Mouse (Mus musculus) heart, embryonic 13.5 days (tissue): ENCODE measurements around the gene Tdrd12. TPM values are rescaled to one million over a fixed set of nuclear protein-coding genes. Genes with fewer than 3 reads are reported as not detected.
"Not testable (repeated sequence)": the region's sequence is repeated elsewhere in the genome, so short reads cannot be mapped to it uniquely, and the experiment has no call there.

ENCODE experiments used
- ATAC-seq: fragments of 200-750 bp; cut with Nextera tagmentation; 2 replicates; pipeline ENCODE4 v1.8.0; 2017; ENCODE audit warnings: moderate TSS enrichment; ENCODE audit not compliant: insufficient number of reproducible peaks, low FRiP score, low TSS enrichment; ENCODE audit errors: extremely low read depth
- H3K27ac ChIP-seq: fragments of 300-500 bp; sonication (generic); replicated peaks from 2 replicates; pipeline ENCODE4 v1.5.1; 2015; ENCODE audit warnings: moderate library complexity, mild to moderate bottlenecking, inconsistent platforms
- H3K27me3 ChIP-seq: fragments of 300-500 bp; sonication (generic); replicated peaks from 2 replicates; pipeline ENCODE4 v1.6.1; 2015; ENCODE audit warnings: mild to moderate bottlenecking, inconsistent platforms
- H3K36me3 ChIP-seq: fragments of 300-500 bp; sonication (generic); 2 replicates; pipeline ENCODE4 v1.6.1; 2015; ENCODE audit warnings: mild to moderate bottlenecking, inconsistent platforms
- H3K4me1 ChIP-seq: fragments of 300-500 bp; sonication (generic); 2 replicates; pipeline ENCODE4 v1.6.1; 2015; ENCODE audit warnings: inconsistent platforms
- H3K4me2 ChIP-seq: fragments of 300-500 bp; sonication (generic); 2 replicates; pipeline ENCODE4 v1.6.1; 2015; ENCODE audit warnings: inconsistent platforms, mild to moderate bottlenecking, moderate library complexity
- H3K4me3 ChIP-seq: fragments of 300-500 bp; sonication (generic); 2 replicates; pipeline ENCODE4 v1.5.1; 2015; ENCODE audit warnings: moderate library complexity, mild to moderate bottlenecking, inconsistent platforms
- H3K9ac ChIP-seq: fragments of 300-500 bp; sonication (generic); 2 replicates; pipeline ENCODE4 v1.6.1; 2015; ENCODE audit warnings: inconsistent platforms, mild to moderate bottlenecking, moderate library complexity
- H3K9me3 ChIP-seq: fragments of 300-500 bp; sonication (generic); 2 replicates; pipeline ENCODE4 v1.6.1; 2016; ENCODE audit warnings: inconsistent platforms
- WGBS: fragments of 180-500 bp; shearing (Covaris S2); methylation state at CpG from one replicate; pipeline ENCODE4 v1.1.7; 2015; ENCODE audit warnings: mixed read lengths; 5-methylcytosine and 5-hydroxymethylcytosine counted together
- polyA plus RNA-seq: library from polyadenylated mRNA; unstranded; fragments of >200 nt; fragmentation: Nextera tagmentation; extraction: Ambion mirVana; gene quantifications from 2 replicates; pipeline ENCODE4 v1.2.1, GENCODE M21; 2015

The Tdrd12 gene
- polyA plus RNA-seq, 1 experiment from 2014 or later, result 0.99 TPM

GRCm38 (mm10) chr7:35554605-35555175 is 17.1 kb upstream of the Tdrd12 start:
- Histone ChIP-seq H3K27me3 (no peaks in the 10 kb centered on the region), H3K36me3 (peaks cover 22% of the 10 kb centered on the region), H3K27ac (peak overlapping the region; percentile 99), H3K9me3 (no peaks in the 10 kb centered on the region), H3K4me1 (peaks cover 29% of the 10 kb centered on the region), H3K4me2 (peak overlapping the region; percentile 96), H3K4me3 (peak overlapping the region; percentile 88), H3K9ac (peak overlapping the region; percentile 94)
- 4% methylated on average over 28 of the region's 28 CpGs for WGBS
- ATAC-seq, result 0 out of 2 replicates have a peak, but pooled peaks have one; percentile 9

- H3K36me3 ChIP-seq, result peaks cover 29% of the 10 kb centered on the region
- WGBS, result 61% methylated on average over 10 of the region's 10 CpGs
- H3K9ac ChIP-seq, result peak overlapping the region; percentile 94
- peak overlapping the region; percentile 88 for H3K4me3 ChIP-seq
- H3K27ac ChIP-seq, result peak overlapping the region; percentile 99
- no peaks in the 10 kb centered on the region for H3K9me3 ChIP-seq
- peak overlapping the region; percentile 96 for H3K4me2 ChIP-seq
- H3K4me1 ChIP-seq, result peaks cover 29% of the 10 kb centered on the region
- H3K27me3 ChIP-seq, result no peaks in the 10 kb centered on the region
- ATAC-seq, result no peak
These were observed 16.4 kb upstream of the Tdrd12 start for GRCm38 (mm10) chr7:35553751-35554604.

GRCm38 (mm10) chr7:35545881-35546280 is 8.3 kb upstream of the Tdrd12 start:
- H3K4me1 ChIP-seq, result no peaks in the 10 kb centered on the region
- H3K9ac ChIP-seq, result no peak overlapping the region
- H3K4me3 ChIP-seq, result no peak overlapping the region
- peaks cover 42% of the 10 kb centered on the region for H3K36me3 ChIP-seq
- ATAC-seq, result no peak
- H3K9me3 ChIP-seq, result no peaks in the 10 kb centered on the region
- H3K4me2 ChIP-seq, result no peak overlapping the region
- H3K27me3 ChIP-seq, result no peaks in the 10 kb centered on the region
- 35% methylated on average over 4 of the region's 4 CpGs for WGBS
- H3K27ac ChIP-seq, result no peak overlapping the region

GRCm38 (mm10) chr7:35535750-35536512 is 1.6 kb downstream of the Tdrd12 start:
- 71% methylated on average over 12 of the region's 12 CpGs for WGBS
- no peaks in the 10 kb centered on the region for H3K9me3 ChIP-seq
- H3K27ac ChIP-seq, result no peak overlapping the region
- H3K4me3 ChIP-seq, result no peak overlapping the region
- ATAC-seq, result no peak
- H3K36me3 ChIP-seq, result no peaks in the 10 kb centered on the region
- H3K4me1 ChIP-seq, result no peaks in the 10 kb centered on the region
- no peaks in the 10 kb centered on the region for H3K27me3 ChIP-seq
- no peak overlapping the region for H3K4me2 ChIP-seq
- no peak overlapping the region for H3K9ac ChIP-seq

GRCm38 (mm10) chr7:35530544-35530943 is 7.0 kb downstream of the Tdrd12 start:
- H3K9ac ChIP-seq, ATAC-seq, H3K27ac ChIP-seq, H3K36me3 ChIP-seq, H3K27me3 ChIP-seq, H3K4me2 ChIP-seq, H3K4me3 ChIP-seq, H3K9me3 ChIP-seq, H3K4me1 ChIP-seq: not testable (repeated sequence)
- 53% methylated on average over 1 of the region's 1 CpGs for WGBS

GRCm38 (mm10) chr7:35530026-35530425 is 7.5 kb downstream of the Tdrd12 start:
- ATAC-seq, result no peak
- no peaks in the 10 kb centered on the region for H3K36me3 ChIP-seq
- H3K4me3 ChIP-seq, result no peak overlapping the region
- H3K9me3 ChIP-seq, result no peaks in the 10 kb centered on the region
- no peaks in the 10 kb centered on the region for H3K27me3 ChIP-seq
- H3K27ac ChIP-seq, result no peak overlapping the region
- no peak overlapping the region for H3K9ac ChIP-seq
- 81% methylated on average over 3 of the region's 3 CpGs for WGBS
- no peaks in the 10 kb centered on the region for H3K4me1 ChIP-seq
- H3K4me2 ChIP-seq, result no peak overlapping the region

- no peaks in the 10 kb centered on the region for H3K9me3 ChIP-seq
- no peak overlapping the region for H3K9ac ChIP-seq
- no peak for ATAC-seq
- H3K36me3 ChIP-seq, result no peaks in the 10 kb centered on the region
- H3K4me2 ChIP-seq, result no peak overlapping the region
- WGBS, result 68% methylated on average over 2 of the region's 2 CpGs
- H3K4me1 ChIP-seq, result no peaks in the 10 kb centered on the region
- H3K4me3 ChIP-seq, result no peak overlapping the region
- no peaks in the 10 kb centered on the region for H3K27me3 ChIP-seq
- H3K27ac ChIP-seq, result no peak overlapping the region
These were observed 10.8 kb downstream of the Tdrd12 start for GRCm38 (mm10) chr7:35526795-35527194.

GRCm38 (mm10) chr7:35501995-35502394 is 35.5 kb downstream of the Tdrd12 start:
- Histone ChIP-seq H3K27me3 (no peaks in the 10 kb centered on the region), H3K4me2 (no peak overlapping the region), H3K9ac (no peak overlapping the region), H3K4me1 (no peaks in the 10 kb centered on the region), H3K36me3 (no peaks in the 10 kb centered on the region), H3K4me3 (no peak overlapping the region), H3K27ac (no peak overlapping the region), H3K9me3 (no peaks in the 10 kb centered on the region)
- WGBS, result 13% methylated on average over 4 of the region's 4 CpGs
- ATAC-seq, result no peak

- Histone ChIP-seq H3K27ac (no peak overlapping the region), H3K27me3 (no peaks in the 10 kb centered on the region), H3K4me3 (no peak overlapping the region), H3K9ac (no peak overlapping the region), H3K9me3 (no peaks in the 10 kb centered on the region), H3K4me1 (no peaks in the 10 kb centered on the region), H3K4me2 (no peak overlapping the region), H3K36me3 (no peaks in the 10 kb centered on the region)
- ATAC-seq, result no peak
- WGBS, result 89% methylated on average over 2 of the region's 2 CpGs
These were observed 40.0 kb downstream of the Tdrd12 start for GRCm38 (mm10) chr7:35497516-35497915.

- WGBS, result 74% methylated on average over 1 of the region's 1 CpGs
- H3K27ac ChIP-seq, result no peak overlapping the region
- no peak overlapping the region for H3K4me3 ChIP-seq
- peaks cover 11% of the 10 kb centered on the region for H3K4me1 ChIP-seq
- no peaks in the 10 kb centered on the region for H3K9me3 ChIP-seq
- H3K27me3 ChIP-seq, result no peaks in the 10 kb centered on the region
- no peaks in the 10 kb centered on the region for H3K36me3 ChIP-seq
- no peak for ATAC-seq
- H3K4me2 ChIP-seq, result no peak overlapping the region
- H3K9ac ChIP-seq, result no peak overlapping the region
These were observed 46.5 kb downstream of the Tdrd12 start for GRCm38 (mm10) chr7:35491005-35491404.

GRCm38 (mm10) chr7:35490186-35490585 is 47.4 kb downstream of the Tdrd12 start:
- no peak for ATAC-seq
- WGBS, result 88% methylated on average over 2 of the region's 2 CpGs
- Histone ChIP-seq H3K27me3 (no peaks in the 10 kb centered on the region), H3K4me3 (no peak overlapping the region), H3K27ac (no peak overlapping the region), H3K36me3 (no peaks in the 10 kb centered on the region), H3K4me1 (peaks cover 19% of the 10 kb centered on the region), H3K4me2 (no peak overlapping the region), H3K9me3 (no peaks in the 10 kb centered on the region), H3K9ac (no peak overlapping the region)
